Mouse (Mus musculus) midbrain, embryonic 11.5 days (tissue): ENCODE measurements around the gene Bloc1s5. TPM values are rescaled to one million over a fixed set of nuclear protein-coding genes. Genes with fewer than 3 reads are reported as not detected.

Experiments used
- ATAC-seq: fragments of 200-750 bp; cut with Nextera tagmentation; 2 replicates; pipeline ENCODE4 v1.8.0; 2017; ENCODE audit warnings: moderate TSS enrichment, moderate library complexity; ENCODE audit not compliant: low FRiP score
- DNase-seq: peaks from one replicate; pipeline ENCODE4 v3.0.0; 2015; ENCODE audit warnings: low spot score; ENCODE audit errors: missing footprints
- H3K27ac ChIP-seq: fragments of 300-500 bp; sonication (generic); 2 replicates; pipeline ENCODE4 v1.5.1; 2014; ENCODE audit warnings: low read depth, low read length
- H3K27me3 ChIP-seq: fragments of 300-500 bp; sonication (generic); 2 replicates; pipeline ENCODE4 v1.6.1; 2014; ENCODE audit warnings: mild to moderate bottlenecking, low read length, moderate library complexity, mixed read lengths; ENCODE audit not compliant: control insufficient read depth, insufficient read depth
- H3K36me3 ChIP-seq: fragments of 300-500 bp; sonication (generic); 2 replicates; pipeline ENCODE4 v1.6.1; 2014; ENCODE audit warnings: mild to moderate bottlenecking, low read length, moderate library complexity, mixed read lengths; ENCODE audit not compliant: control insufficient read depth, insufficient read depth
- H3K4me1 ChIP-seq: fragments of 300-500 bp; sonication (generic); 2 replicates; pipeline ENCODE4 v1.6.1; 2014; ENCODE audit warnings: low read length; ENCODE audit not compliant: control insufficient read depth, insufficient read depth
- H3K4me2 ChIP-seq: fragments of 300-500 bp; sonication (generic); 2 replicates; pipeline ENCODE4 v1.6.1; 2014; ENCODE audit warnings: mild to moderate bottlenecking, moderate library complexity
- H3K4me3 ChIP-seq: fragments of 300-500 bp; sonication (generic); 2 replicates; pipeline ENCODE4 v1.5.1; 2014; ENCODE audit warnings: low read depth, low read length
- H3K9ac ChIP-seq: fragments of 300-500 bp; sonication (generic); 2 replicates; pipeline ENCODE4 v1.6.1; 2014; ENCODE audit warnings: low read length
- H3K9me3 ChIP-seq: fragments of 300-500 bp; sonication (generic); 2 replicates; pipeline ENCODE4 v1.6.1; 2016; ENCODE audit warnings: low read length; ENCODE audit not compliant: control insufficient read depth
- WGBS: fragments of 180-500 bp; shearing (Covaris S2); extraction: QIAGEN DNeasy Blood & Tissue Kit; methylation state at CpG from one replicate; pipeline ENCODE4 v1.1.7; 2014; 5-methylcytosine and 5-hydroxymethylcytosine counted together
- polyA plus RNA-seq: library from polyadenylated mRNA; unstranded; fragments of >200 nt; fragmentation: Nextera tagmentation; extraction: Ambion mirVana; gene quantifications from 2 replicates; pipeline ENCODE4 v1.2.1, GENCODE M21; 2014

The Bloc1s5 gene
- polyA plus RNA-seq, 1 experiment from 2014 or later: 29.5 TPM

DNA sequence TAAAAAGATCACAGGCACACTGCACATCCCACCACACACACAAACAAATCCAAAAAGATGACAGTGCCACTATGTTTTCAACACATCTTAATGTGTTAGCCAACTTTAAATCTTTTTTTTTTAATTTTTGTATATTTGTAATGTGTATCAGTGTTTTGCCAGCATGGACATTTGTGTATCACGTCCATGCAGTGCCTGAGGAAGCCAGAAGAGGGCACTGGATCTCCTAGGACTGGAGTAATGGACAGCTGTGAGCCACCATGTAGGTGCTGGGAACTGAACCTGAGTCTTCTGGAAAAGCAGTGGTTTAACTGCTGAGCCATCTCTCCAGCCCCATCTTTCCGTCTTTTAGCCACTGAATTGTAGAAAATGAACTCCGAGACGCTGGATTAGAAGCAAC, 22.7 kb downstream of the Bloc1s5 start:
- Histone ChIP-seq H3K9ac (no peak overlapping the region), H3K9me3 (no peaks in the 10 kb centered on the region; the same call in 1 of the 2 replicates), H3K4me3 (no peak overlapping the region), H3K27me3 (no peaks in the 10 kb centered on the region), H3K4me2 (no peak overlapping the region), H3K27ac (no peak overlapping the region), H3K4me1 (no peaks in the 10 kb centered on the region), H3K36me3 (peaks cover 2% of the 10 kb centered on the region; the same call in 1 of the 2 replicates)
- no peak for ATAC-seq
- 96% methylated on average over 4 of the region's 4 CpGs for WGBS
- no peak for DNase-seq

DNA sequence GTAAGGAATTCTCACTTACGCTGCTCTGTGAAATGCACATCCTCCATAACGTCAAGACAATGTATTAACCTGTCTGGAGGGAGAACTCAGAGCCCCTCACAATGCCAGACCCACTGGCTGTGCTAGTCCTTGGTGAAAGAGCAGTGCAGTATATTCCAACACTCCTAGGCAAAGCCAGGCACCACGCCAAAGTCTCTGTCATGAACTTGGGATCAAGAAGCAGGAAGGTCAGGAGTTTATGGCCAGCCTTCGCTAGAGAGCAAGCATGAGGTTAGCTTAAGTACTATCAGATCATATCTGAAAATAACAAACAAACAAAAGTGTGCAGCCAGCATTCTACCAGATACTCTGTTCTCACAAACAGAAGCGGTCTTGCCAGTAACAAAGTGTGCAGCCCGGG, 24.6 kb downstream of the Bloc1s5 start:
- Histone ChIP-seq H3K4me3 (no peak overlapping the region), H3K27me3 (no peaks in the 10 kb centered on the region), H3K27ac (no peak overlapping the region), H3K9ac (no peak overlapping the region), H3K4me2 (no peak overlapping the region), H3K4me1 (no peaks in the 10 kb centered on the region), H3K36me3 (peaks cover 2% of the 10 kb centered on the region; the same call in 1 of the 2 replicates), H3K9me3 (no peaks in the 10 kb centered on the region; the same call in 1 of the 2 replicates)
- no peak for DNase-seq
- no peak for ATAC-seq
- WGBS: 84% methylated on average over 6 of the region's 6 CpGs

DNA sequence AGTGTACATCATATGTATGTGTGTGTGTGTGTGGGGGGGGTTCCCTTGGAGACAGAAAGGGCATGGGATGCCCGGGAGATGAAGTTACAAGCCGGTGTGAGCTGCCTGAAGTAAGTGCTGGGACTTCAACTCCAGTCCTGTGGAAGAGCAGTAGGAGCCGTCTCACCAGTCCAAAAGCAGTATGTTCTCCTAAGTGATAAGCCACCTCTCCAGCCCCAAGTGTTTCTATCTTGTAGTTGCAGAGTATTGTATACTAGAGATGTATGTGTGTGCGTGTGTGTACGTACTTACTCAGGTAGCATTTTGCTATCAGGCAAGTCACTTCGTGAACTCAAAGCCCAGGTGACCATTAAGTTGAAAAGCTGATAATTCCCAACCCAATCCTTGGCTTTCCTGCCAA, 27.8 kb downstream of the Bloc1s5 start:
- Histone ChIP-seq H3K9me3 (no peaks in the 10 kb centered on the region), H3K4me2 (no peak overlapping the region), H3K9ac (no peak overlapping the region), H3K36me3 (no peaks in the 10 kb centered on the region), H3K4me1 (no peaks in the 10 kb centered on the region), H3K27me3 (no peaks in the 10 kb centered on the region), H3K27ac (no peak overlapping the region), H3K4me3 (no peak overlapping the region)
- ATAC-seq: no peak
- no peak for DNase-seq
- 89% methylated on average over 6 of the region's 6 CpGs for WGBS

DNA sequence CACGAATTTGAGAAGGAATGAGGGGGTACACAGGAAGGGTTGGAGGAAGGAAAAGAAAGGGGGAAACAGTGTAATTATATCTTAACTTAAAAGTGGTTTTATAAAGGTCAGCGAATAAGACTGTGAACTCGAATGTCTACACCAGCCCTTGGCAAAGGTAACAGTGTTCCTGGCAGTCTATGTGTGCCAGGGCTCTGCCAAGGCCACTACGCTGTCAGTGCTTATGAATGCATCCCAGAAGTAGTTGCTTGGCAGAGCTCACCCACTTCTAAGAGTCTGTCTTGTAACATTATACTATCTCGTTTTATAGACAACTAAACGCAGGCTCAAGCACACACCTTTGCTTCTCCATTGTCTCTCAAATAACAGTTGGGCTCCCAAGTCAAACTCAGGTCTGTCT, 29.6 kb downstream of the Bloc1s5 start:
- no peaks in the 10 kb centered on the region for H3K27me3 ChIP-seq
- WGBS: 89% methylated on average over 6 of the region's 6 CpGs
- H3K4me1 ChIP-seq: no peaks in the 10 kb centered on the region
- H3K4me2 ChIP-seq: no peak overlapping the region
- no peak for ATAC-seq
- H3K4me3 ChIP-seq: no peak overlapping the region
- no peaks in the 10 kb centered on the region for H3K9me3 ChIP-seq
- H3K9ac ChIP-seq: no peak overlapping the region
- H3K27ac ChIP-seq: no peak overlapping the region
- DNase-seq: no peak
- no peaks in the 10 kb centered on the region for H3K36me3 ChIP-seq

DNA sequence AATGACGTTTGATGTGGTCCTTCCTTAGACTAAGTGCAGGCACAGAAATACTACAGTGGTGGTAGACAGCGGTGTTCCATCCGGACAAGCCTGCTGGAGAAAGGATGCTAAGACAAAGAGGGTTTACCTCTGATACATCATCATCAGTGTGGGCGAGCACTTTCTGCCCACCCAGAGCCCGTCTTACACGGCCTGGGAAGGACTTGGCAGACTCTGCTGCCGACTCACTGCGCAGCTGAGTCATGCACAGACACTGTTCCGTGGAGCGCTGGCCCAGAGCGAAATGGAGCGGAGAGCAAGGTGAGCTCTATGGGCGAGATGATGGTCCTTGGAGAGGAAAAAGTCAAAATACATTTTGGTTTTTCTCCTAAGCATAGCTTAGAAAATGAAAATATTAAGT, 31.9 kb downstream of the Bloc1s5 start:
- no peaks in the 10 kb centered on the region for H3K4me1 ChIP-seq
- H3K4me2 ChIP-seq: no peak overlapping the region
- no peak overlapping the region for H3K9ac ChIP-seq
- no peaks in the 10 kb centered on the region for H3K36me3 ChIP-seq
- H3K27ac ChIP-seq: no peak overlapping the region
- no peak for ATAC-seq
- no peak for DNase-seq
- H3K9me3 ChIP-seq: no peaks in the 10 kb centered on the region
- H3K4me3 ChIP-seq: no peak overlapping the region
- 92% methylated on average over 13 of the region's 13 CpGs for WGBS
- no peaks in the 10 kb centered on the region for H3K27me3 ChIP-seq

DNA sequence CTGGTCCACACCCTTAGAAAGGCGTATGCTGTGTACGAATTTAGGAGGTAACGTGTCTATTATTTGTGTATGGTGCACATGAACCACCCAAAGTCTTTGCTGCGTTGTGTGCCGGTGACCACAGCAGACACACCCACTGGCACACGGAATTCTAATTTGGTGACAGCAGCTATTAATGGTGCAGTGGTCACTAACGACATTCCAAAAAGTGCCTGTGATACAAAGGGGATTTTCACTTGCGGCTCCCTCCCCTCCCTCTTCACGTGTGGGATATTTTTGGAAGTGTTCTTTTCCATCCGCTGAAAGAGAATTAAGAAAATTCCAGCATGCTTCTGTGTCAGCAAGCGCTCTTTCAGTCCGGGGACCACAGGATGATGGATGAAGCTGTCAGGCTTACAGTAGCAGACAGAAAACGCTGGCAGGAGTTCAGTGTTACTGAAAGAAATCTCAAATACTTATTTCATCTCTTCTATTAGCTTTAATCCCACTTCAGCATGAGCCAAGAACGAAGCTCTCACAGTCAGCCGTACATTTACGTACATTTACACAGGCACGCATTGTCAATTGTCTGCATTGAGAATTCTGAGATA, 32.6 kb downstream of the Bloc1s5 start:
- ATAC-seq: no peak
- Histone ChIP-seq H3K9me3 (no peaks in the 10 kb centered on the region), H3K4me2 (no peak overlapping the region), H3K4me1 (no peaks in the 10 kb centered on the region), H3K27ac (no peak overlapping the region), H3K36me3 (no peaks in the 10 kb centered on the region), H3K9ac (no peak overlapping the region), H3K27me3 (no peaks in the 10 kb centered on the region), H3K4me3 (no peak overlapping the region)
- no peak for DNase-seq
- 89% methylated on average over 17 of the region's 17 CpGs for WGBS

DNA sequence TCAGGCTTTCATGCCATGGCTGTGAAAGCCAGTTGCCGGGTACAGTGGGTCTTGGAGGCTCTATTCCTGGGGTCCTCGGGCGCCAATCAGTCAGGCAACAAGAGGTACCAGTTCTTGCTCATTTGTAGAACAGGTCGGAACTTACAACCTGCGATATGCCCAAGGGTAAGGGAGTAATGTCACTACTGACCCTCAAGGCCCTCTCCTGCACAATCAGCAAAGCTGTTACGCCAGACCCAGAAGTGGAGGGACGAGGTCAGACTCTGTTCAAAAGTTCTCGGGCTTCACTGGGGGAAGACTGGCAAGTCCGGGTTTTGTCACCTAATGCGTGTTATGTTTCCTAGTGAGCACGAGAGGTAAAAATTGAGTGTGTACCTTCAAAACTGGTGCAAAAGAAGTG, 34.1 kb downstream of the Bloc1s5 start:
- H3K4me2 ChIP-seq: no peak overlapping the region
- 91% methylated on average over 11 of the region's 11 CpGs for WGBS
- no peak overlapping the region for H3K9ac ChIP-seq
- no peaks in the 10 kb centered on the region for H3K4me1 ChIP-seq
- no peaks in the 10 kb centered on the region for H3K9me3 ChIP-seq
- no peaks in the 10 kb centered on the region for H3K36me3 ChIP-seq
- H3K27me3 ChIP-seq: no peaks in the 10 kb centered on the region
- ATAC-seq (no peak), DNase-seq (peak; percentile 33)
- no peak overlapping the region for H3K4me3 ChIP-seq
- H3K27ac ChIP-seq: no peak overlapping the region

DNA sequence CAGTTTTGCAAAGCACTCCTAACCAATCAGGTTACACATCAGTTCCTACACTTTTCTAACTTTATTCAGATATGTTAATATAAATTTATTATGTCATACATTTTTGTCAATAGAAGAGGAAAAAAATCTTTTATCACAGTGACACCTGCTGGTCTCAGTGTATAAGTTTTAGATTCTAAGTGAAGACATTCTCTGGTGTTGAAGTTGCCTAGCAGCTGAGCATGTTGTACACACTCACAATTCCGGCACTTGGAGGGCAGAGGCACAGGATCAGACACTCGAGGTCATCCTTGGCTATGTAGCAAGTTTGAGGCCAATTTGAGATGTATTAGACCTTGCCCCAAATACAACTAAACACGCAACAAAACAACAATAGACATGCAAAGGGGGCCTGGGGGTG, 37.8 kb downstream of the Bloc1s5 start:
- Histone ChIP-seq H3K4me2 (no peak overlapping the region), H3K27ac (no peak overlapping the region), H3K9ac (no peak overlapping the region), H3K9me3 (no peaks in the 10 kb centered on the region), H3K36me3 (no peaks in the 10 kb centered on the region), H3K4me1 (no peaks in the 10 kb centered on the region), H3K4me3 (no peak overlapping the region), H3K27me3 (no peaks in the 10 kb centered on the region)
- no peak for DNase-seq
- WGBS: 63% methylated on average over 3 of the region's 3 CpGs
- ATAC-seq: no peak

DNA sequence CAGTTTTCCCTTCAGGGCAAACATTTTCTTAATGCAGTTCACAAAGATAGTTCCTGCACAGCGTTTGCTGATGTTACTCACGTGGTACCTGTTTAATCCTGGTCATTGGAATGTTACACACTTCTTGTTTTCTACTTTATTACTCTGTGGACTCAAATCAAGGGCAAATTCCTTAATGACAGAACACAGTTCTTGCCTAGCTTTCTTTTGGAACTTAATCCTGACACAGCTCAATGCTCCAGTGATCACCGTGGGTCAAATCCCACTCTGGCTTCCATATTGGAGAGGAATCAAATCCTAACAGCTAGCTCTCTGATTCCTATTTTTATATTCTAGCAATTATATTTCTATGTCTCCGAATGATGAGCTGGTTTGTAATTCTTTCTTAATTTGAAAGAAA, 38.4 kb downstream of the Bloc1s5 start:
- Histone ChIP-seq H3K36me3 (no peaks in the 10 kb centered on the region), H3K27me3 (no peaks in the 10 kb centered on the region), H3K9me3 (no peaks in the 10 kb centered on the region), H3K4me1 (no peaks in the 10 kb centered on the region), H3K4me2 (no peak overlapping the region), H3K27ac (no peak overlapping the region), H3K9ac (no peak overlapping the region), H3K4me3 (no peak overlapping the region)
- ATAC-seq (no peak), DNase-seq (peak; percentile 47)
- 56% methylated on average over 4 of the region's 4 CpGs for WGBS
